Mouse (Mus musculus) stomach, postnatal 0 days (tissue): ENCODE measurements around the gene Slc35c2.

Experiments used
- CTCF ChIP-seq: IDR thresholded peaks from 2 replicates; pipeline ENCODE4 v1.5.1; 2016; ENCODE audit warnings: antibody characterized with exemption, low read depth, mild to moderate bottlenecking, moderate library complexity
- EP300 ChIP-seq: optimal IDR thresholded peaks from 2 replicates; pipeline ENCODE3; 2016; ENCODE audit warnings: antibody characterized with exemption

DNA sequence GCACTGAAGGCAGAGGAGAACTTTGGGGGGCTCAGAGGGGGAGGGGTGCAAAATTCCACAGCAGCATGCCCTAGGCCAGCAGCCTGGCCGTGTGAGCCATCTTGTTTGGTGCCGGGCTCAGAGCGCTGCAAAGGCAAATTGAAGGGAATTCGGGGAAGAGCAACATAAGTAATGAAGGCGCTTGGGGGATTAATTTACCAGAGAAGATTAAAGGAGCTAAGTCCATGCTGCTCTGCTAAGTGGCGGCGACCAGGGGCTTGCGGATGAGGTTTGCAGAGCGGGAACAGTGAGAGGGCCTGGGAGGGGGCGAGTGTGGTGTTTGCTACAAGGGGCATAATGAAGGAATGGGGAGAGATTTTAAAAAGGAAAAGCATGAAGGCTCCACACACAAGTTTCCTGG is 8.3 kb downstream of the Slc35c2 start:
- no peak for TF ChIP-seq CTCF
- no peak for TF ChIP-seq EP300
